Mouse (Mus musculus): ENCODE measurements at regions not wholly inside any gene's neighbourhood (a gene's known extent, or its start where the extent isn't known, plus 50 kb on each side); places are given as distances from the start of the nearest gene placed in this dataset.
"Not testable (repeated sequence)": the region's sequence is repeated elsewhere in the genome, so short reads cannot be mapped to it uniquely, and the experiment has no call there.

DNA sequence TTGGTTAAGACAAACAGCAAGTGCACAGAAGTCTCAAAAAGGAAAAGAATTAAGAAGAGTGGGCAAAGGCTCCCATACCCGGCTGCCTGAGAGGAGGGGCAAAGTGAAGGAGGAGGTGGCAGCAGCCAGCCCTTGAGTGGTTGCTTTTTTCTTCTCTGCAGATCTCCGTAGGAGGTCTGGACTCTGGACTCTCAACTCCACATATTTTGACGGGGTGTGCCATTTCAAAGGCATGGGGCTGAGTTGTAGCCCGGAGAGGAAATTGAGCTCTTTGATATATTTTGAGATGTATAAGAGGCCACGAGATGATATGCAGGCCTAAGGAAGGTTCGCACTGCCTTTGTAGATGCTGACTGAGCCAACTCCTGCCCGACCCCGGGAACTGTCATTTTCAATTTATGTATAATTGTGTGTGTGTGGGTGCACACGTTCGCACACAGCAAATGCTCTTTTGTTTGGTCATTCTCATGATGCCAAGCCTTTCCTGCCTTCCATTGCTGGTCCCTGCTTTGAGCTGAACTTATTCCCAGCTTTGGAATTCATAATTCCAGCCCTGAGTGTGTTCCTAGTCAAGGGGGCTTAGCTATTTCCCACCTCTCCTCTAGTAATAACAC lies 56.4 kb downstream of the Cxcr4 start:
- no peak for DNase-seq
- intact Hi-C loops (cut with DNase I), result no loop called here

- intact Hi-C loops (cut with DNase I), result no loop called here
- DNase-seq, result peak in 1 of 2 experiments; percentile 7
Observed at GRCm38 (mm10) chr1:128532632-128533031, 59.5 kb downstream of the Cxcr4 start.

DNA sequence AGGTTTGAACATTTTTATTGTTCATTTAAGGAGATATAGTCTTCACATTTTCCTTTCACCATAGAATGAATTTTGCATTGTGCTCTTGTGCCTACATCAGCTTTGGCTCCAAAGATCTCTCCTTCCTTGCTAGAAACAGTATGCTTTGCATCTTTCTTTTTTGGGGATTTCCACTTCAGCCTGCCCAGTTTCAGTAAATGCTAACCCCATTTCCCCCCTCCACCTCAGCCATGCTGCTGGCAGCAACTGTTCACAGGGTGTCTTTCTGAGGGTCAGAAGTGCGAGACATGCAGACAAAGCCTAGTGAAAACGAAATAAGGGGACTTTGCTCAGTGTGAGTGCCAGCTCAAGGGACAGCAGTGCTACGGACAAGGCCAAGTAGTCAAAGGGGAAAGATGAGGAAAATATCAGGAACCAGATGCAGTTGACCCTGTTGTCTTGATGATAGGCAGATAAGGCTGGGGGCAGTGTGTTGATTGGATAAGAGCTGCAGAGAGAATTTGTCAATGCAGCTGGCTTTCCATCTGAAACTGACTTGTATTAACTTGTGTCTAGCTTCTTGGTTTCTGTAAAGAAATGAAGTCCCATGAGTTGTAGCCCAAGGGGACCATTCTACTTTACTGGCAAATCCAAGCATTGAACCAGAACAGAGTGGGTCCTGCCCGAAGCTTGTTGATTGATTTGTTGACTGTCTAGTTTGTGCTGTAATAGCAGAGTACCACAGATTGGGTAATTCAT lies 62.1 kb downstream of the Cxcr4 start:
- intact Hi-C loops (cut with DNase I), result no loop called here
- no peak for DNase-seq

GRCm38 (mm10) chr1:128519234-128519633 lies 72.9 kb downstream of the Cxcr4 start:
- intact Hi-C loops (cut with DNase I), result no loop called here
- no peak for DNase-seq

- intact Hi-C loops (cut with DNase I), result no loop called here
- no peak for DNase-seq
Observed at GRCm38 (mm10) chr1:128518514-128518913, 73.6 kb downstream of the Cxcr4 start.

- DNase-seq, result no peak
- intact Hi-C loops (cut with DNase I), result no loop called here
Observed at GRCm38 (mm10) chr1:128517351-128517750, 74.7 kb downstream of the Cxcr4 start.

- intact Hi-C loops (cut with DNase I), result no loop called here
- DNase-seq, result no peak
Observed at GRCm38 (mm10) chr1:128514327-128514726, 77.8 kb downstream of the Cxcr4 start.

DNA sequence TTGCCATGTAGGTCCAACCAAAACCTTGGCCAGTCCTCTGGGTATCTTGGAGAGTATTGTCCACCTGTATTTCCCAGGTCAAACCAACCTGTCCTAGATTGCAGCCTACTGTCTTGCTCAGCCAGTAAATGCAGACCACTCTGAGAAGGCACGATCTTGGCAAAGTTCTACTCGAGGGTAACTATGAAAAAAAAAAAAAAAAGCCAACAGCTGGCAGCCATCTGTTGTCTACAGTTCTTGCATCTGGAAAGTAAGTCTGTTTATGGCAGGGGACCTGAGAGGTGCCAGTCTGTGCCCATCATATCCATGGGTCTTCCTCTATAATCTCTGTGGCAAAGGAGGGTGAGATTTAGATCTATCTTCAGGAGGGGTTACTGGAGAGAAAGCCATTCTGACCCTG lies 78.2 kb downstream of the Cxcr4 start:
- intact Hi-C loops (cut with DNase I), result no loop called here
- DNase-seq, result no peak

DNA sequence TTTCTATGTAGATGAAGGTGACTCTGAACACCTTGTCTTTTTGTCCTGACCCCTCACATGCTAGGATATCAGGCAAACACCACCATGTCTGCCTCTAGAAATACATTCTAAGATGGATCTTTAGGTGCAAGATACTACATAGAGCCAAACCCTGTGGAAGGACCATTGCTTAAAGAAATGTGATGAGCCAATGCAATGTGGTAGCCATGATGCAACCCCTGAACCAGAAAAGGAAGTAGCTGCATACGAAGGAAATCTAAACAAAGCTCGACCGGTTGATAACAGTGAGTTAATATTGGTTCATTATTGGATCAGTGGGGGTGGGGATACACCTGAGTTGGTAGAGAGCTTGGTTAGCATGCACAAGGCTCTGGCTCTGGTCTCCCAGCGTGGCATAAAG lies 78.9 kb downstream of the Cxcr4 start:
- intact Hi-C loops (cut with DNase I), result no loop called here
- no peak for DNase-seq

- intact Hi-C loops (cut with DNase I), result no loop called here
- DNase-seq, result no peak
Observed at GRCm38 (mm10) chr1:128508816-128509461, 83.2 kb downstream of the Cxcr4 start.

- DNase-seq, result no peak
- intact Hi-C loops (cut with DNase I), result no loop called here
Observed at GRCm38 (mm10) chr1:128506551-128507313, 85.4 kb downstream of the Cxcr4 start.

DNA sequence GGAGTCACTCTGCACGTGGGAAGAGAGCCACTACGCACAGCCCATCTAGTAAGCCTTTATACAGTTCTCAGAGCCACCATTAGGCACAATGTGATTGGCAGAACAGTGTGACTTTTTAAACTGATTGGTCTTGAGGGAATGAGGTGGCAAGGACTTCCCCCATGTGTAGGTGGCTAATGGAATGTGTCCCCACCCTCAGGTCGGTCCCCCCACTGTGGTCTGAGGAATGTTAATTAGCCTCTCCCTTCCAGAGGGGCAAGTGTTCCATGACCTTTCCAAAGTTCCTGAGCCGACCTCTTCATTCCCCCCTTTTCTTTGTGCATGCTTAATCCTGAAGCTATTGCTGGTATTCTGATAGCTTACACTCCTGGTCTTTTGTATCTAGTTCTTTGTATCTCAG lies 87.2 kb upstream of the Dars start:
- no peak for DNase-seq
- intact Hi-C loops (cut with DNase I), result no loop called here

GRCm38 (mm10) chr1:128498042-128498772 lies 81.0 kb upstream of the Dars start:
- DNase-seq, result no peak
- intact Hi-C loops (cut with DNase I), result no loop called here

DNA sequence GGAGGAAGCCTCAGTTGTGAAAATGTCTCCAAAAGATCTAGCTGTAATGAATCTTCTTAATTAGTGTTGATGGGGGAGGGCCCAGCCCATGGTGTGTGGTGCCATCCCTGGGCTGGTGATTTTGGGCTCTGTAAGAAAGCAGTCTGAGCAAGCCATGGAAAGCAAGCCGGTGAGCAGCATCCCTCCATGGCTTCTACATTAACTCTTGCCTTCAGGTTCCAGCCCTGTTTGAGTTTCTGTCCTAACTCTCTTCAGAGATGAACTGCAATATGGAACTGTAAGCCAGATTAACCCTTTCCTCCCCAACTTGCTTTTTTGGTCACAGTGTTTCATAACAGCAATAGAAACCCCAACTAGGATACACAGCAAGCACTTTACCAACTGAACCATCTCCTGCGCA lies 75.1 kb upstream of the Dars start:
- intact Hi-C loops (cut with DNase I), result no loop called here
- DNase-seq, result no peak

GRCm38 (mm10) chr1:128487181-128487580 lies 70.0 kb upstream of the Dars start:
- intact Hi-C loops (cut with DNase I); DNase-seq: not testable (repeated sequence)

- intact Hi-C loops (cut with DNase I), result no loop called here
- no peak for DNase-seq
Observed at GRCm38 (mm10) chr1:128478376-128478775, 61.2 kb upstream of the Dars start.

DNA sequence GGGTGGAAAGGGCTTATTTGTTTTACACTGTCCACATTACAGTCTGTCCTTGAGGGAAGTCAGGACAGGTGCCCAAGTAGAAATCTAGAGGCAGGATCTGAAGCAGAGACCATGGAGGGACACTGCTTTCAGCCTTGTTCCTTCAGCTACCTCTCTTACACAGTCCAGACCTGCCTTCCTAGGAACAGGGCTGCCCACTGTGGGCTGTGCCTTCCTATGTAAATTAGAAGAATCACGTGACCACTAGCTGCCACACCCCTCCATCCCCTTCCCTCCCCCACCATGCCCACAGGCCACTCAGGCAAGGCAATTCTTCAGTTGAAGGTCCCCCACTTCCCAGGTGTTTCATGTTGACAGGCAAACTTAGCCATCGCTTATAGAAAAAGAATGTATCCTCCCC lies 60.5 kb upstream of the Dars start:
- no peak for DNase-seq
- intact Hi-C loops (cut with DNase I), result no loop called here

- intact Hi-C loops (cut with DNase I), result loop anchor here (2.0 to 5.0 kb wide), 3 partner anchors 16 to 120 kb away; partner anchors contain the start of gene Cxcr4
- no peak for DNase-seq
Observed at GRCm38 (mm10) chr1:128472713-128473230, 55.6 kb upstream of the Dars start.

GRCm38 (mm10) chr1:128472022-128472712 lies 55.0 kb upstream of the Dars start:
- intact Hi-C loops (cut with DNase I), result loop anchor here (2.0 to 5.0 kb wide), 3 partner anchors 15 to 120 kb away; partner anchors contain the start of gene Cxcr4
- DNase-seq, result peak; percentile 46 to 54
